Mouse (Mus musculus) c-Kit-positive CD71-negative TER-119-negative erythroid progenitor cells, embryonic 14.5 days (primary cell): ENCODE measurements around the gene Ddb2.
"Not testable (repeated sequence)": the region's sequence is repeated elsewhere in the genome, so short reads cannot be mapped to it uniquely, and the experiment has no call there.

Experiments used
- DNase-seq: peaks from one replicate; pipeline ENCODE4 v3.0.0-alpha.2; 2013; ENCODE audit warnings: low read depth

Gene Ddb2

GRCm38 (mm10) chr2:91255661-91256150 is 18.9 kb upstream of the Ddb2 start, which contains the start of gene Pacsin3:
TSS of gene Pacsin3 (plus strand) at chr2:91255954.
- no peak for DNase-seq

GRCm38 (mm10) chr2:91254725-91255380 is 18.1 kb upstream of the Ddb2 start:
- DNase-seq = no peak

- DNase-seq = no peak
Measured at GRCm38 (mm10) chr2:91252512-91252911, 15.7 kb upstream of the Ddb2 start.

- no peak for DNase-seq
Measured at GRCm38 (mm10) chr2:91252001-91252400, 15.2 kb upstream of the Ddb2 start.

- DNase-seq = no peak
Measured at GRCm38 (mm10) chr2:91248366-91248765, 11.6 kb upstream of the Ddb2 start.

- DNase-seq = no peak
Measured at GRCm38 (mm10) chr2:91244557-91245228, 7.9 kb upstream of the Ddb2 start.

GRCm38 (mm10) chr2:91243416-91243815 is 6.6 kb upstream of the Ddb2 start:
- no peak for DNase-seq

GRCm38 (mm10) chr2:91242547-91242946 is 5.8 kb upstream of the Ddb2 start:
- DNase-seq = no peak

- DNase-seq = not testable (repeated sequence)
Measured at GRCm38 (mm10) chr2:91237511-91238080, 814 bp upstream of the Ddb2 start.

GRCm38 (mm10) chr2:91229735-91230134 is 7.0 kb downstream of the Ddb2 start:
- DNase-seq = no peak

- DNase-seq = no peak
Measured at GRCm38 (mm10) chr2:91223614-91224013, 13.2 kb downstream of the Ddb2 start.

- DNase-seq = no peak
Measured at GRCm38 (mm10) chr2:91220501-91220900, 16.3 kb downstream of the Ddb2 start.

GRCm38 (mm10) chr2:91217032-91217431 is 19.8 kb downstream of the Ddb2 start:
- DNase-seq = no peak

- no peak for DNase-seq
Measured at GRCm38 (mm10) chr2:91213311-91213710, 23.5 kb downstream of the Ddb2 start.

- no peak for DNase-seq
Measured at GRCm38 (mm10) chr2:91206254-91206775, 30.5 kb downstream of the Ddb2 start.

GRCm38 (mm10) chr2:91202972-91203656 is 33.7 kb downstream of the Ddb2 start:
- DNase-seq = no peak

- peak; percentile 85 for DNase-seq
Measured at GRCm38 (mm10) chr2:91202222-91202971, 34.4 kb downstream of the Ddb2 start, which contains the start of the genes Nr1h3 and Acp2. TSS of gene Nr1h3 (minus strand) at chr2:91202834. TSS of gene Acp2 (plus strand) at chr2:91202885.

- no peak for DNase-seq
Measured at GRCm38 (mm10) chr2:91198888-91199287, 37.9 kb downstream of the Ddb2 start.

- no peak for DNase-seq
Measured at GRCm38 (mm10) chr2:91196577-91197001, 40.2 kb downstream of the Ddb2 start.

GRCm38 (mm10) chr2:91194624-91195332 is 42.0 kb downstream of the Ddb2 start:
- DNase-seq = no peak

- DNase-seq = no peak
Measured at GRCm38 (mm10) chr2:91190501-91190900, 46.3 kb downstream of the Ddb2 start.
